Mouse (Mus musculus) midbrain, embryonic 10.5 days (tissue): Measurements from ENCODE around the gene Slc35b3. TPM values are rescaled to one million over a fixed set of nuclear protein-coding genes. Genes with fewer than 3 reads are reported as not detected.
A peak's percentile ranks its signal among the peaks of the same experiment; 100 is the strongest.

Experiments
- DNase-seq: peaks from one replicate; pipeline ENCODE4 v3.0.0-alpha.2; 2017; ENCODE audit warnings: low spot score
- H3K27ac ChIP-seq: fragments of 300-500 bp; sonication (generic); replicated peaks from 2 replicates; pipeline ENCODE4 v1.5.1; 2016; ENCODE audit warnings: mild to moderate bottlenecking
- H3K27me3 ChIP-seq: fragments of 300-500 bp; sonication (generic); 2 replicates; pipeline ENCODE4 v1.6.1; 2016; ENCODE audit warnings: low read depth, mild to moderate bottlenecking; ENCODE audit not compliant: poor library complexity, severe bottlenecking
- H3K36me3 ChIP-seq: fragments of 300-500 bp; sonication (generic); 2 replicates; pipeline ENCODE4 v1.6.1; 2016; ENCODE audit warnings: mild to moderate bottlenecking, moderate library complexity
- H3K4me1 ChIP-seq: fragments of 300-500 bp; sonication (generic); 2 replicates; pipeline ENCODE4 v1.6.1; 2016
- H3K4me3 ChIP-seq: fragments of 300-500 bp; sonication (generic); 2 replicates; pipeline ENCODE4 v1.5.1; 2016; ENCODE audit warnings: mild to moderate bottlenecking, moderate library complexity
- H3K9me3 ChIP-seq: fragments of 300-500 bp; sonication (generic); replicated peaks from 2 replicates; pipeline ENCODE4 v1.6.1; 2016; ENCODE audit warnings: mild to moderate bottlenecking
- WGBS: fragments of 180-500 bp; shearing (Covaris S2); methylation state at CpG from one replicate; pipeline ENCODE4 v1.1.7; 2016; 5-methylcytosine and 5-hydroxymethylcytosine counted together
- polyA plus RNA-seq: library from polyadenylated mRNA; unstranded; fragments of >200 nt; fragmentation: Nextera tagmentation; extraction: Ambion mirVana; gene quantifications from 2 replicates; pipeline ENCODE4 v1.2.1, GENCODE M21; 2016

Slc35b3 gene
- polyA plus RNA-seq: 23.7 and 26.7 TPM in 2 replicates

DNA sequence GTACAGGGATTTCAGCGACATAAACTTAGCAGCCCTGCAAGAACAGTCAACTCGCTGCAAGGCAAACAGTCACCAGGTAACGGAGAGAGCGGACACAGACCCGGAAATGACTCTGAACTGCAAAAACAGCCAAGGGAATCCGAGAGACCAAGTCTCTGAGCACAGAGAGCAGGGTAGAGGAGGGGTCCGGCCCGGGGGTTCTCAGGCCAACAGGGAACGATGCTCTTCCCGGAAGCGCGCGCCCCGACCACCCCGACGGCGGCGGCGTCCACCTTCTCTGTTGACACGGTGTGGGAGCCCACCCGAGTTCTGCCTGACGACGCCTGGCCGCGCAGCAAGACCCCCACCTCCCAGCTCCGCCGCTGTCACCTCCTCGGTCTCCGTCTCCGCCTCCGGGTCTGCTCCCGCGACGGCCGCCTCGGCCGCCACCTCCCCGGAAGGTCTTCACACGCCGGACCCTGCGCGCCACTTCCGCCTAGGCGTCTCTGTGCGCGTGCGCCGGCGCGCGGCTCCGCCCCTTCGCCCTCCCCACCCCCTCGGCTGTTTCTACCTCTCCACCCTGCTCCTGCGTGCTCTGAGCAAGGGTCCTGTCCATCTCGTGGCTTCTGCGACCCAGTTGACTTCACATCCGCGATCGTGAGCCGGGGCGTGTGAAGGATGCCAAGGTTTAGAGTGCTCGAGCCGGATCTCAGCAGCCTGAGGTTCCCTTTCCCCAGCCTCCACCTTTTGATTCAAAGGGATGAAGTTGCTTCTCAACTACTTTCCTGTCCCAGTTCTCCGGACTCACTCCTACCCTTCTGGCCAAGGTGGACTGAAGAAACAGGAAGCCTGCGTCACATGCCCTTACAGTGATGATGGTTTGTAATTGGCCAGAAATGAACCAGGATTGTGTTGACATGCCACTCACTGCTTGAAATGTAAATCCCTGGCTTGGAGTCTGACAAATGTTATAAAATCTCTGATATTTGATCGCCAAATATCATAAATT is at the start of gene Slc35b3:
Gene Slc35b3 (minus strand): TSS at position 813 of the 988 bp plus-strand sequence.
- Histone ChIP-seq H3K9me3 (no peaks in the 10 kb centered on the region), H3K27me3 (no peaks in the 10 kb centered on the region), H3K36me3 (no peaks in the 10 kb centered on the region), H3K4me1 (peaks cover 22% of the 10 kb centered on the region), H3K27ac (peak within 1 kb of the TSS; percentile 88), H3K4me3 (peak within 1 kb of the TSS; percentile 84)
- peak; percentile 87 for DNase-seq
- WGBS: 2% methylated on average over 66 of the region's 67 CpGs

DNA sequence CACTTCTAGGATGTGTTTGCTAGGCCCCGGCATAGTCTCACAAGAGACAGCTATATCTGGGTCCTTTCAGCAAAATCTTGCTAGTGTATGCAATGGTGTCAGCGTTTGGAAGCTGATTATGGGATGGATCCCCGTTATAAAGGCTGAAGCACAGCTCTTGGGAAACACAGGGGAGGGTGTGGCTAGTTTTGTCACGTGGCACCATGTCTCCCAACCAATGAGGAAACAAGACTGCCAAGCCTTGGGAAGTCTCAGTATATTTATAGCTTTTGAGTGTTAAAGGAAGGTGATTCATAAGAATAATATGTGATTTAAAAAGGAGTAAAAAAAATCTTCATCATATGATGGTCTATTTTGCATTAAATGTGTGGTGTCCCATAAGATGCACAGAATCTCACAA is 49.6 kb upstream of the Slc35b3 start:
- WGBS: 88% methylated on average over 4 of the region's 4 CpGs
- H3K27ac ChIP-seq: no peak overlapping the region
- H3K27me3 ChIP-seq: no peaks in the 10 kb centered on the region
- no peaks in the 10 kb centered on the region for H3K36me3 ChIP-seq
- H3K4me1 ChIP-seq: peaks cover 5% of the 10 kb centered on the region
- no peak for DNase-seq
- no peaks in the 10 kb centered on the region for H3K9me3 ChIP-seq
- no peak overlapping the region for H3K4me3 ChIP-seq

DNA sequence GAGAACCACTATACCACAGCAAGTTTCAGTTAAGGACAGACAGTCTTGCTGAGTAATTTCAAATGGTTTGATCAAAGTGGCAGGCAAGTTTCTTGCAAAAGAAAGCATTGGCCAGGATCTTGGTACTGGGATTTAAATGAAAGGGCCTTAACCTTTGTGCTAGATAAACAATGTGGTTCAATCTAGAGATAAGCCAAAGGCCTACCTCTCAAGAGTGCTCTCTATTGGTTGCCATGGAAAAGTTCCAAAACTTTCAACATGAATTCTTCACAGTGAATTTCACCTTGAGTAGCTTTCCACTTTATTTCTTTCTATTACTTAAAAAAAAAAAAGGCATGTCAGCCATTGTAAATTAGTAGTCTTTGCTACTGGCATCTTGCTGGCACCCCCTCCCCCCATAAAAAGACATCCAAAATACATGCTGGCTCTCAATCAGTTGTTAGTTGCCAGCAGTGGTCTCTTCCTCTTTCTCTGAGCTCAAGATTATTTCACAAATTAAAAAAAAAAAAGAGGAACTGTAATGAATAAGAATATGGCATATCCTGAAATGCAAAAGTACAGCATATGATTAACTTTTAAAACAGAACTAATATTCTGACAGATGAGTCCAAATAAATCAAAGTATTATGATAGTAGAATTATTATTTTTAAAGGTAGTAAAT is 42.6 kb upstream of the Slc35b3 start:
- Histone ChIP-seq H3K9me3 (no peaks in the 10 kb centered on the region), H3K4me3 (no peak overlapping the region), H3K27me3 (no peaks in the 10 kb centered on the region), H3K27ac (no peak overlapping the region), H3K36me3 (no peaks in the 10 kb centered on the region), H3K4me1 (no peaks in the 10 kb centered on the region)
- no peak for DNase-seq

DNA sequence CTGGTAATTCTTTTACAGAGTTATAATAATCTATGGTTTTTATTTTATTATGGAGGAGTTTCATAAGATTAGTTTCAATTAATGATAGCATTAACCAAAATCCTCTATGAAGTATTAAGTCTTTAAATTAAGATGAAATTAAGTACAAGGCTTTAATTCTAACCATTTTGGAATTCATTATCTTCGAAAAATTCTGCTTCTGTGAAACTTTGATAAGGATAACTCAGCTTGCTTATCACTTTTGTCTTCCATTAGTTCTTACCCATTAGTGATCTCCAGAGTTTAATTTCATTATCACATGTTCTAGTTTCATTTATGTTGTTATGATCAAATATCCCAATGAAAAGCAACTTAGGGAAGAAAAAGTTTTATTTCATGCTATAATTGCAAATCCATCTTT is 41.7 kb upstream of the Slc35b3 start:
- WGBS: 71% methylated on average over 1 of the region's 1 CpGs
- no peaks in the 10 kb centered on the region for H3K36me3 ChIP-seq
- H3K27me3 ChIP-seq: no peaks in the 10 kb centered on the region
- no peak for DNase-seq
- no peak overlapping the region for H3K4me3 ChIP-seq
- H3K9me3 ChIP-seq: no peaks in the 10 kb centered on the region
- H3K4me1 ChIP-seq: no peaks in the 10 kb centered on the region
- H3K27ac ChIP-seq: no peak overlapping the region

DNA sequence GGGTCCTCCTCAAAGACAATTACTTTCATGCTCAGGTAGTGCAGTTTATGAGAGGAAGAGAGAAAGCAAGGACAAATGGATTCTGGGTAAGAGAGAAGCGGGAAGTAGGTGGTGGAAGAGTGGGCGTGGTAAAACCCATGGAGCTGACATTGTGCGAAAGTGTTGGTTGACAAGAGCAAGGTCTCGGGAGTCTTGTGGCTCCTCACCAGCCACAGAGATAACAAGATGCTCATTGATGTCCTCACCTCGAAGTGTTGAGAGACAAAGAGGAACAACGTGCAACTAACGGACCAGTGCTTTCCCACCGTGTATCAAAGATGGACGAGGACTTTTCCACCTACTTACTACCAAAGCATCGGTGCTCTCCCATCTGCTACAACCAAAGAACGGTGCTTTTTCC is 40.8 kb upstream of the Slc35b3 start:
- 91% methylated on average over 11 of the region's 11 CpGs for WGBS
- DNase-seq: no peak
- Histone ChIP-seq H3K4me3 (no peak overlapping the region), H3K9me3 (no peaks in the 10 kb centered on the region), H3K27me3 (no peaks in the 10 kb centered on the region), H3K4me1 (no peaks in the 10 kb centered on the region), H3K27ac (no peak overlapping the region), H3K36me3 (no peaks in the 10 kb centered on the region)

DNA sequence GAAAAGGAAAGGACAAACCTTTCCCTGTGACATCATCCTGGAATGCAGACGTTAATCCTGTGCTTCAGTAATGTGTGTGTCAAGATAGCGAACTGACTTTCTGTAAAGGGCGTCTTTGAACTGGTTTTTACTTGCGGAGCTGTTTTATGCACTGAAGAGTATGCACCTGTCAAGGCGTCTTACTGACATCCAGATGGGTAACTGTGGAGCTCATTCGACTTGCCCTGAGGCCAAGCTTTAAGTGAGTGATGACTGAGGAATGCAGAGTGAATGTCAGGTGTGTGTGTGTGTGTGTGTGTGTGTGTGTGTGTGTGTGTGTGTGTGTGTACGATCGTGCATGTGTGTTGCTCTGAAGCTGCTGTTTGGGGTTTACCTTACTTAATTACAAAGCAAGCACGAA is 38.3 kb upstream of the Slc35b3 start:
- WGBS: 88% methylated on average over 9 of the region's 9 CpGs
- no peak overlapping the region for H3K4me3 ChIP-seq
- no peak overlapping the region for H3K27ac ChIP-seq
- H3K9me3 ChIP-seq: no peaks in the 10 kb centered on the region
- H3K27me3 ChIP-seq: no peaks in the 10 kb centered on the region
- DNase-seq: no peak
- H3K36me3 ChIP-seq: no peaks in the 10 kb centered on the region
- no peaks in the 10 kb centered on the region for H3K4me1 ChIP-seq

DNA sequence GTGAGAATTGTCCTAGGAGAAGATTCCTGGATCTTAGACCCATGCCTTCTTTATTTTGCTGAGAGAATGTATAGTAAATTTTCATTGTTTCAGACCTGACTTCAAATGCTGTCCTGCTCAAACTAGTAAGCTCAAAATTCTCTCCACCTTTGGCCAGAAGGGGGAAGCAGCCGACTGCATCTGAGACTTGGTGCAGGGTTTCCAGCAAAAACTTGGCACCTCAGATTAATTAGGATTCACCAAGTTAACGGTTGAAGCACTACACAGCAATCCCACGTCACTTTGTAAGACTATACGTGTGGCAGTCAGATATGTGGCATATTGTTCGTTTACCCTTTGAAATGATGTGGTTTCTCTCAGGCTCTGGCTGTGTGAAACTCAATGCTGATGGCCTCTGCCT is 31.9 kb upstream of the Slc35b3 start:
- H3K4me3 ChIP-seq: no peak overlapping the region
- no peaks in the 10 kb centered on the region for H3K27me3 ChIP-seq
- H3K27ac ChIP-seq: no peak overlapping the region
- peak; percentile 20 for DNase-seq
- 36% methylated on average over 5 of the region's 5 CpGs for WGBS
- H3K36me3 ChIP-seq: no peaks in the 10 kb centered on the region
- H3K9me3 ChIP-seq: no peaks in the 10 kb centered on the region
- H3K4me1 ChIP-seq: no peaks in the 10 kb centered on the region

DNA sequence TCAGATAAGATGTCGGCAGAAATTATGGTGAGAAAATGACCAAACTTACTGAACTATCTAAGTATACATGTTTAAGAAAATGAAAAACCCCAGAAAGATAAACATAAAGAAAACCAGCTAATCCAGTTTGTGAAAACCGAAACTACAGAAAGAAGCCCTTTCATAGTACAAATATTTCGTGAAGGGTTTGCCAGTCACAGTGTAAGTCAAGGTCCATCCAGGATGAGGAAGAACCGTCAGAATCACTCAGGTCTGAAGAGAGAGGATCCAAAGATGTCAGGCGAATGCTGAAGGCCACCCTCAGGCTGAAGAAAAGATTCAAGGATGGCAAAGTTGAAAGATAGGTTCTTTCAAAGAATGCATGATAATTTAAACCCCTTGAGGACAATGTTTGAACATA is 23.1 kb upstream of the Slc35b3 start:
- H3K9me3 ChIP-seq: no peaks in the 10 kb centered on the region
- no peaks in the 10 kb centered on the region for H3K27me3 ChIP-seq
- WGBS: 85% methylated on average over 5 of the region's 5 CpGs

DNA sequence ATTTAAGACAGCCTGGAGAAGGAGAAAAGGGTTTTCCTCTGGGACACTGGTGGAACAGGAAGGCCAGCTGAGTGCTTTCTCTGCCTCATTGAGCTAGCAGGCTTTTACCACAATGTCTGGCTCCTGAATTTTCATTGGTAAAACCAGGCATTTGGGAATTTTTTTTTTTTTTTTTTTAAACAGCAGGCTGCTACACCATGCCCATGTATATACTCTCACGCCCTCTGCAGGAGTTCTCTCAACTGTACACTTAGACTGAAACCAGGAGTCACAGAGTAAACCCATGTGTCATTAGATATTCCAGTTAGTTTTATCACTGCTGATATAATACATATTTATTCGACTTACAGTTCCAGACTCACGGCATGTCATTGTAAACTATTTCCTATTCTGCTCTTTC is 20.2 kb upstream of the Slc35b3 start:
- no peaks in the 10 kb centered on the region for H3K9me3 ChIP-seq
- 82% methylated on average over 3 of the region's 3 CpGs for WGBS
- H3K4me3 ChIP-seq: no peak overlapping the region
- DNase-seq: no peak
- H3K36me3 ChIP-seq: no peaks in the 10 kb centered on the region
- H3K27ac ChIP-seq: no peak overlapping the region
- no peaks in the 10 kb centered on the region for H3K27me3 ChIP-seq
- H3K4me1 ChIP-seq: no peaks in the 10 kb centered on the region

More for the DNA sequence above, 23.1 kb upstream of the Slc35b3 start:
- Histone ChIP-seq H3K4me1 (no peaks in the 10 kb centered on the region), H3K36me3 (no peaks in the 10 kb centered on the region), H3K4me3 (no peak overlapping the region), H3K27ac (no peak overlapping the region)
- no peak for DNase-seq

DNA sequence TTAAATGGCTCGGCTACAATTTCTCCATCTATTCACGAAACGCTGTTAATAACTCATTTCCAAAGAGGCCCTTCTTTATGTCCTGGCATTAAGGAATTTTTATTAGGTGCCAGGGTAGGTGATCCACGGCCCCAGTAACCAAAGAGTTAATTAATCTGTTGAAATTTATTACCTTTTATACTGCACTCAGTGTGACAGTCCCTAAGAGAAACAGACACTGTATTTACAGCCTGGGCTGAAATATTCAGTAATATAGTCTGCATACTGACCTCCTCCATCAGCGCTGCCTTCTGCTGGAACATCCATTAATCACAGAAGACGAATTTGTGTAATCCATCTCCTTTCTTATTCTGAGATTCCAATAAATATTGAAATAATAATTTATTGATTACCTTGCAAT is 16.3 kb upstream of the Slc35b3 start:
- Histone ChIP-seq H3K36me3 (no peaks in the 10 kb centered on the region), H3K27ac (no peak overlapping the region), H3K4me3 (no peak overlapping the region), H3K27me3 (no peaks in the 10 kb centered on the region), H3K9me3 (no peaks in the 10 kb centered on the region), H3K4me1 (no peaks in the 10 kb centered on the region; the same call in 1 of the 2 replicates)
- no peak for DNase-seq
- 90% methylated on average over 6 of the region's 6 CpGs for WGBS

DNA sequence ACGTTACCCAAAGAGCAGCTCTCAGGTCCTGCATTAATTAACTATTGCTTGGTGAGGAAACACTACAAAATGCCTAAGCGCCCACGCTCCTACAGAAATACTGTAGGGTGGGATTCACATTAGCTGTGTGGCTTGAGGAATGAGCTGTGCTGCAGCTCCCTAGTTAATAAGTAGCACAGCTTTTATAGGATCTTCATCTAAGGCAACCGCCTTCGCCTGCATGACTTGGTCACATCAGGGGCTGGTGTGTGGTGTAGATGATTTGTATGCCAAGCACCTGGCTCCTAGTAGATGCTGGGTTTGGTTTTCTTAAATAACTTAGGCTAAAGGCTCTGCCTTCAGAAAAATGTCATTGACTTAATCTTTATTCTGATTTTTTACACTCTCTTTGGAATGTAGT is 15.2 kb upstream of the Slc35b3 start:
- DNase-seq: no peak
- Histone ChIP-seq H3K36me3 (no peaks in the 10 kb centered on the region), H3K27me3 (no peaks in the 10 kb centered on the region), H3K27ac (no peak overlapping the region), H3K4me1 (no peaks in the 10 kb centered on the region; the same call in 1 of the 2 replicates), H3K4me3 (no peak overlapping the region), H3K9me3 (no peaks in the 10 kb centered on the region)
- WGBS: 94% methylated on average over 5 of the region's 5 CpGs

DNA sequence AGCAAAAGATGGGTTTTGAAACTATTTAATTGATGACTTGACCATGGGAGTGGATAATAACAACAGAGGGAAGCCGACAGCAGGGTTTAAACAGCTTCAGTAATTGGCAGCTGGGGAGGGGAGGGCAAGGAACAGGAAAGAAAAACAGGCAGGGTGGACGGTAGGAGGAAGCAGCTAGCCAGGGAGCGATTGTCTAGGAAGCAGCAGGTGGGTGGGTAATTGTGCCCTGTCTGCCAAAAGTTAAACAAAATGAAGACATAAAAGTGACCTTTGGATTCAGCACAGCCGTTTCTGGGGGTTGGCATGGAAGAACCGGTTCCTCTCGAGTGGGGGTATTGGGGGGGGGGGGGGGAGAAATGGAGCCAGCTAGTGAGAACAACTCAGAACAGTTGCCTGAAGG is 11.9 kb upstream of the Slc35b3 start:
- WGBS: 32% methylated on average over 6 of the region's 6 CpGs
- Histone ChIP-seq H3K36me3 (no peaks in the 10 kb centered on the region), H3K4me3 (no peak overlapping the region), H3K27ac (no peak overlapping the region), H3K27me3 (no peaks in the 10 kb centered on the region), H3K4me1 (no peaks in the 10 kb centered on the region; the same call in 1 of the 2 replicates), H3K9me3 (no peaks in the 10 kb centered on the region)
- no peak for DNase-seq

DNA sequence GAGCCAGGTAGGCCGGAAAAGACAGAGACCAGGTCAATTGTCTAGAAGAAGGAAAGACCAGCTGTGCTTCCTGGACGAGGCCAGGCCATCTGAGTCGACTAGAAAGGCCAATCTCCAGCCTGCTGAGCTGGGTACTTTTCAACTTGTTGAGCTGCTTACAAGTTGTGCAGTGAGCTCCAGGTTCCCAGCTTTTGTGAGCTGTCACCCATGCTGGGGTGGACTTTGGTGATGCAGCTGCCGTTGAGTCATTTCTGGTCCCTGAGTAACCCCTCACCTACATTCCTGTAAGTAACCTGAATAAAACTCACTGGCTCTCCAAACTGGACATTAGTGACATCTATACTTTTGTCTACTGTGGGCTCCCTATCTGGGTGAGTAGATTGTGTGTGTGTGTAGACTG is 10.4 kb upstream of the Slc35b3 start:
- no peaks in the 10 kb centered on the region for H3K27me3 ChIP-seq
- 78% methylated on average over 4 of the region's 4 CpGs for WGBS
- DNase-seq: no peak
- H3K4me3 ChIP-seq: no peak overlapping the region
- no peaks in the 10 kb centered on the region for H3K36me3 ChIP-seq
- no peak overlapping the region for H3K27ac ChIP-seq
- H3K4me1 ChIP-seq: no peaks in the 10 kb centered on the region; the same call in 1 of the 2 replicates
- H3K9me3 ChIP-seq: no peaks in the 10 kb centered on the region
